Comparison of ENCODE assay signal across 8 mouse cellular contexts in the genomic region with DNA sequence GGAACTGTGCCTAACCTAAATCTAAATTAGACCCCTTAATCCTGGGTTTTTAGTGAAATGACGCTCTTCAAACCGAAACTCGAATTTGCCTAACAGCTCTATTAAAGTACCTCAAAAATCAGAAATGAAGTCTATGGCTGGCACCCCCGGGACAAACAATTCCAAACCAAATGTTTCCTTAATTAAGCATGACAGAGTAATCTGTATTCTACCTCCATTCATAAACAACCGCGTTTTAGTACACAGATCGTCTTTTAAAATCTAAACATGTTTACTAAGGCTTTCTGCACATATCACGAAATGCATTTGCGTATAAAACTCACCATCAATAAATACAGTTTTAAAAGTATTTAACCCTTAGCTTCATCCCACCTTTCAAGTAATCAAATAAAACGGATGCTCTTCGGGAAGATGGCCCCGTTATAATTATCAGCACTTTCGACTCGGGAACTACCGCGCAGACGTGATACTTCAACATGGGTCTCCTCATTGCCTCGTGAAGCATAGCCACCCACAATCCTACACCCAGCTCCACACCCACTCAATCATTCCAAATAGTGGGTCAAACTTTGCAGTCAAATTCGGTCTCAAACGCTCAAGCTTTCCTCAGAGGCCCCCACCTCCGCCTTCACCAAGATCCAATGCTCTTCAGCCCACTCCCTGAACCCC. TPM values are rescaled to one million over a fixed set of nuclear protein-coding genes. Genes with fewer than 3 reads are reported as not detected.
DNase-seq lines count a peak whose midpoint lies in the region; ATAC-seq and TF ChIP-seq lines count a peak whose summit lies in the region.

No protein-coding gene starts in this region.

- TF ChIP-seq CTCF in CH12.LX (conservative IDR thresholded peaks at IDR 0.05 in 1 of 2, IDR thresholded peaks at IDR 0.05 in 1 of 2; ENCODE audit: low read depth in 2 of 2, low read length in 2 of 2): no peak

- no peak for TF ChIP-seq POLR2A in CH12.LX (IDR thresholded peaks at IDR 0.05; ENCODE audit: low read depth, low read length)

- WGBS in heart, embryonic 12.5 days: 2% methylated on average over 21 of the region's 21 CpGs
- 3% methylated on average over 21 of the region's 21 CpGs for WGBS in embryonic facial prominence, embryonic 14.5 days
- 3% methylated on average over 21 of the region's 21 CpGs for WGBS in limb, embryonic 11.5 days
- 3% methylated on average over 21 of the region's 21 CpGs for WGBS in neural tube, embryonic 15.5 days

- intact Hi-C loops in left cerebral cortex, postnatal 36 days (cut with DNase I): loop anchor here (2.0 kb wide), 1 partner anchor 74 kb away; the partner anchor contains the start of gene Zfp260

- H3K4me3 ChIP-seq in heart, embryonic 12.5 days: peak overlapping the region; percentile 87
- H3K4me3 ChIP-seq in CH12.LX (replicated peaks in 1 of 3; ENCODE audit: low read depth in 2 of 3, low read length in 2 of 3, poor library complexity in 1 of 3): peak overlapping the region; percentile 86 to 98 (median 94)
- peak overlapping the region; percentile 84 for H3K4me3 ChIP-seq in embryonic facial prominence, embryonic 14.5 days (ENCODE audit: low read depth, low read length)
- peak overlapping the region; percentile 67 for H3K4me3 ChIP-seq in limb, embryonic 11.5 days (ENCODE audit: low read depth, low read length)
- H3K4me3 ChIP-seq in neural tube, embryonic 15.5 days (replicated peaks): peak overlapping the region; percentile 73

- H3K27me3 ChIP-seq in heart, embryonic 12.5 days (replicated peaks): no peaks in the 10 kb centered on the region
- no peaks in the 10 kb centered on the region for H3K27me3 ChIP-seq in CH12.LX (replicated peaks)
- H3K27me3 ChIP-seq in embryonic facial prominence, embryonic 14.5 days (replicated peaks; ENCODE audit: control insufficient read depth, insufficient read depth, low read length): no peaks in the 10 kb centered on the region
- no peaks in the 10 kb centered on the region for H3K27me3 ChIP-seq in limb, embryonic 11.5 days (ENCODE audit: control insufficient read depth, insufficient read depth, low read length)
- H3K27me3 ChIP-seq in neural tube, embryonic 15.5 days (replicated peaks): no peaks in the 10 kb centered on the region

- peaks cover 39% of the 10 kb centered on the region for H3K36me3 ChIP-seq in heart, embryonic 12.5 days
- H3K36me3 ChIP-seq in CH12.LX (replicated peaks in 1 of 2; ENCODE audit: control insufficient read depth in 1 of 2, insufficient read depth in 1 of 2, low read length in 1 of 2): peaks cover 15 to 44% of the 10 kb centered on the region in 2 experiments
- H3K36me3 ChIP-seq in embryonic facial prominence, embryonic 14.5 days (ENCODE audit: control insufficient read depth, insufficient read depth, low read length): peaks cover 35% of the 10 kb centered on the region
- peaks cover 26% of the 10 kb centered on the region for H3K36me3 ChIP-seq in limb, embryonic 11.5 days (ENCODE audit: control insufficient read depth, insufficient read depth, low read length)
- peaks cover 33% of the 10 kb centered on the region for H3K36me3 ChIP-seq in neural tube, embryonic 15.5 days

- in situ Hi-C loops in CH12.LX (cut with MboI; ENCODE audit: low pct_ligation_motif_present, low pct_unique_long_range_greater_than_20kb, low sequenced_read_pairs): no loop called here

- dilution Hi-C loops in CH12.LX (cut with MboI; ENCODE audit: extremely low pct_ligation_motif_present, extremely low pct_unique_long_range_greater_than_20kb, low sequenced_read_pairs): no loop called here

- TF ChIP-seq RAD21 in CH12.LX (IDR thresholded peaks at IDR 0.05; ENCODE audit: low read depth, low read length): no peak

- TF ChIP-seq EP300 in CH12.LX (IDR thresholded peaks at IDR 0.05; ENCODE audit: low read length): no peak

- ATAC-seq in heart, embryonic 12.5 days (ENCODE audit: insufficient number of reproducible peaks, low FRiP score): peak; percentile 22
- peak; percentile 28 for ATAC-seq in embryonic facial prominence, embryonic 14.5 days (ENCODE audit: low read depth)
- ATAC-seq in limb, embryonic 11.5 days (ENCODE audit: insufficient number of reproducible peaks, low FRiP score, low TSS enrichment, low read depth): peak; percentile 37; the same call in 1 of the 2 replicates
- peak; percentile 33 for ATAC-seq in neural tube, embryonic 15.5 days (ENCODE audit: low FRiP score)

- peak overlapping the region; percentile 94 for H3K9ac ChIP-seq in heart, embryonic 12.5 days
- peak overlapping the region; percentile 92 for H3K9ac ChIP-seq in CH12.LX (ENCODE audit: insufficient read depth, low read depth)
- H3K9ac ChIP-seq in embryonic facial prominence, embryonic 14.5 days (ENCODE audit: low read depth, low read length): peak overlapping the region; percentile 84
- H3K9ac ChIP-seq in limb, embryonic 11.5 days (ENCODE audit: low read length): peak overlapping the region; percentile 95
- H3K9ac ChIP-seq in neural tube, embryonic 15.5 days (replicated peaks): peak overlapping the region; percentile 80

- H3K4me1 ChIP-seq in heart, embryonic 12.5 days (replicated peaks): peaks cover 22% of the 10 kb centered on the region
- H3K4me1 ChIP-seq in CH12.LX (ENCODE audit: control insufficient read depth in 1 of 2, insufficient read depth in 2 of 2): peaks cover 6 to 16% of the 10 kb centered on the region in 2 experiments
- H3K4me1 ChIP-seq in embryonic facial prominence, embryonic 14.5 days (ENCODE audit: control insufficient read depth, insufficient read depth, low read length): peaks cover 4% of the 10 kb centered on the region; the same call in 1 of the 2 replicates
- no peaks in the 10 kb centered on the region for H3K4me1 ChIP-seq in limb, embryonic 11.5 days (ENCODE audit: control insufficient read depth, insufficient read depth, low read length)
- peaks cover 33% of the 10 kb centered on the region for H3K4me1 ChIP-seq in neural tube, embryonic 15.5 days

- peak overlapping the region; percentile 94 for H3K27ac ChIP-seq in heart, embryonic 12.5 days (ENCODE audit: poor library complexity, severe bottlenecking)
- peak overlapping the region; percentile 25; the same call in 1 of the 2 replicates for H3K27ac ChIP-seq in CH12.LX (ENCODE audit: insufficient read depth, low read depth)
- H3K27ac ChIP-seq in embryonic facial prominence, embryonic 14.5 days (replicated peaks; ENCODE audit: low read depth, low read length): peak overlapping the region; percentile 95
- peak overlapping the region; percentile 81 for H3K27ac ChIP-seq in limb, embryonic 11.5 days (replicated peaks; ENCODE audit: low read depth, low read length)
- peak overlapping the region; percentile 95 for H3K27ac ChIP-seq in neural tube, embryonic 15.5 days (replicated peaks)

- H3K4me2 ChIP-seq in heart, embryonic 12.5 days: peak overlapping the region; percentile 69
- H3K4me2 ChIP-seq in CH12.LX (ENCODE audit: insufficient read depth, low read depth, poor library complexity, severe bottlenecking): peak overlapping the region; percentile 76
- peak overlapping the region; percentile 73 for H3K4me2 ChIP-seq in embryonic facial prominence, embryonic 14.5 days (ENCODE audit: low read depth, low read length)
- peak overlapping the region; percentile 66 for H3K4me2 ChIP-seq in limb, embryonic 11.5 days (ENCODE audit: low read depth, severe bottlenecking)
- peak overlapping the region; percentile 53 for H3K4me2 ChIP-seq in neural tube, embryonic 15.5 days

- H3K79me2 ChIP-seq in CH12.LX (replicated peaks; ENCODE audit: control insufficient read depth, extremely low read depth, insufficient read depth, poor library complexity, severe bottlenecking): peaks cover 53% of the 10 kb centered on the region

- no peak for DNase-seq in heart, adult 8-10 months (ENCODE audit: low spot score)
- DNase-seq in CH12.LX (ENCODE audit: extremely low read depth): peak; percentile 35
- DNase-seq in embryonic facial prominence, embryonic 14.5 days (ENCODE audit: low spot score): peak; percentile 43
- DNase-seq in limb, embryonic 11.5 days (ENCODE audit: low spot score): no peak
- DNase-seq in right cerebral cortex, adult 2 months (ENCODE audit: low spot score in 2 of 2): no peak
- DNase-seq in left cerebral cortex, postnatal 36 days (ENCODE audit: low spot score in 2 of 2): no peak

- H3K9me3 ChIP-seq in heart, embryonic 12.5 days (replicated peaks): peaks cover 11% of the 10 kb centered on the region
- peaks cover 33% of the 10 kb centered on the region for H3K9me3 ChIP-seq in CH12.LX (replicated peaks; ENCODE audit: low read length)
- peaks cover 38% of the 10 kb centered on the region for H3K9me3 ChIP-seq in embryonic facial prominence, embryonic 14.5 days (ENCODE audit: control insufficient read depth, low read length)
- H3K9me3 ChIP-seq in limb, embryonic 11.5 days (ENCODE audit: control insufficient read depth, low read length): peaks cover 24% of the 10 kb centered on the region
- no peaks in the 10 kb centered on the region for H3K9me3 ChIP-seq in neural tube, embryonic 15.5 days (replicated peaks)

RNA-seq across cellular contexts. Expression of gene Zfp146, which starts 0.5 kb away (rescaled TPM):
- polyA plus RNA-seq in heart, embryonic 12.5 days (2016; fragmentation: Nextera tagmentation; extraction: Ambion mirVana): 10.5 TPM in 2 replicates
- 10 to 100 TPM; 23.2 to 33.8 (median 28.1) TPM for total RNA-seq in heart, adult 8-10 months (2022)
- total RNA-seq in CH12.LX (2012; rRNA removed): 43.1 and 45.1 TPM in 2 replicates
- total RNA-seq in CH12.LX (2014; rRNA removed): 44.5 and 45.0 TPM in 2 replicates
- polyA plus RNA-seq in CH12.LX (2012; ENCODE audit: insufficient read length, low read depth): 42.0 and 47.8 TPM in 2 replicates
- polyA plus RNA-seq in embryonic facial prominence, embryonic 14.5 days (2014; fragmentation: Nextera tagmentation; extraction: Ambion mirVana): 18.1 and 18.4 TPM in 2 replicates
- 14.6 and 18.7 TPM in 2 replicates for polyA plus RNA-seq in limb, embryonic 11.5 days (2014; fragmentation: Nextera tagmentation; extraction: Ambion mirVana)
- polyA plus RNA-seq in neural tube, embryonic 15.5 days (2015; fragmentation: Nextera tagmentation; extraction: Ambion mirVana): 11.3 and 12.4 TPM in 2 replicates
- 10 to 100 TPM; 40.5 to 48.3 TPM for total RNA-seq in left cerebral cortex, postnatal 36 days (2021)

RNA-seq across cellular contexts. Expression of gene Cox7a1, which starts 14.9 kb away (rescaled TPM):
- 300 and 306 TPM in 2 replicates for polyA plus RNA-seq in heart, embryonic 12.5 days (2016; fragmentation: Nextera tagmentation; extraction: Ambion mirVana)
- 1,000 to 10,000 TPM; 3,196 to 3,318 (median 3,289) TPM for total RNA-seq in heart, adult 8-10 months (2022)
- total RNA-seq in CH12.LX (2012; rRNA removed) (5.5 and 14.0 TPM in 2 replicates), CH12.LX (2014; rRNA removed) (9.9 and 15.2 TPM in 2 replicates)
- polyA plus RNA-seq in CH12.LX (2012; ENCODE audit: insufficient read length, low read depth): 1.6 and 4.2 TPM in 2 replicates
- 7.4 and 17.0 TPM in 2 replicates for polyA plus RNA-seq in embryonic facial prominence, embryonic 14.5 days (2014; fragmentation: Nextera tagmentation; extraction: Ambion mirVana)
- 2.3 and 2.9 TPM in 2 replicates for polyA plus RNA-seq in limb, embryonic 11.5 days (2014; fragmentation: Nextera tagmentation; extraction: Ambion mirVana)
- polyA plus RNA-seq in neural tube, embryonic 15.5 days (2015; fragmentation: Nextera tagmentation; extraction: Ambion mirVana): 5.7 and 5.9 TPM in 2 replicates
- 1 to 10 TPM; 5.8 to 6.0 TPM for total RNA-seq in left cerebral cortex, postnatal 36 days (2021)

RNA-seq across cellular contexts. Expression of gene Capns1, which starts 29.6 kb away (rescaled TPM):
- polyA plus RNA-seq in heart, embryonic 12.5 days (2016; fragmentation: Nextera tagmentation; extraction: Ambion mirVana): 77.0 and 83.4 TPM in 2 replicates
- total RNA-seq in heart, adult 8-10 months (2022): 100 to 1,000 TPM; 287 to 304 (median 297) TPM
- total RNA-seq in CH12.LX (2012; rRNA removed): 85.8 and 101 TPM in 2 replicates
- 207 and 219 TPM in 2 replicates for total RNA-seq in CH12.LX (2014; rRNA removed)
- polyA plus RNA-seq in CH12.LX (2012; ENCODE audit: insufficient read length, low read depth): 218 and 233 TPM in 2 replicates
- polyA plus RNA-seq in embryonic facial prominence, embryonic 14.5 days (2014; fragmentation: Nextera tagmentation; extraction: Ambion mirVana): 96.4 and 107 TPM in 2 replicates
- 53.1 and 53.7 TPM in 2 replicates for polyA plus RNA-seq in limb, embryonic 11.5 days (2014; fragmentation: Nextera tagmentation; extraction: Ambion mirVana)
- 88.7 and 88.9 TPM in 2 replicates for polyA plus RNA-seq in neural tube, embryonic 15.5 days (2015; fragmentation: Nextera tagmentation; extraction: Ambion mirVana)
- 100 to 1,000 TPM; 175 to 181 TPM for total RNA-seq in left cerebral cortex, postnatal 36 days (2021)

RNA-seq across cellular contexts. Expression of gene Zfp382, which starts 47.3 kb away (rescaled TPM):
- polyA plus RNA-seq in heart, embryonic 12.5 days (2016; fragmentation: Nextera tagmentation; extraction: Ambion mirVana): 11.6 TPM in 2 replicates
- 1 to 10 TPM; 1.5 to 4.3 (median 2.1) TPM for total RNA-seq in heart, adult 8-10 months (2022)
- 4.7 and 5.7 TPM in 2 replicates for total RNA-seq in CH12.LX (2012; rRNA removed)
- 3.9 and 4.7 TPM in 2 replicates for total RNA-seq in CH12.LX (2014; rRNA removed)
- 2.1 and 3.3 TPM in 2 replicates for polyA plus RNA-seq in CH12.LX (2012; ENCODE audit: insufficient read length, low read depth)
- 5.8 and 6.5 TPM in 2 replicates for polyA plus RNA-seq in embryonic facial prominence, embryonic 14.5 days (2014; fragmentation: Nextera tagmentation; extraction: Ambion mirVana)
- polyA plus RNA-seq in limb, embryonic 11.5 days (2014; fragmentation: Nextera tagmentation; extraction: Ambion mirVana): 6.5 and 8.6 TPM in 2 replicates
- 20.4 and 20.9 TPM in 2 replicates for polyA plus RNA-seq in neural tube, embryonic 15.5 days (2015; fragmentation: Nextera tagmentation; extraction: Ambion mirVana)
- total RNA-seq in left cerebral cortex, postnatal 36 days (2021): 10 to 100 TPM; 29.9 to 38.4 TPM

Comparison
In these comparisons a context has a peak if more than half of its experiments do, and no peak if none do; other contexts are left out.
1. H3K27ac ChIP-seq: peak in every context shown above with its lines; median percentile 95 in embryonic facial prominence, embryonic 14.5 days; 95 in neural tube, embryonic 15.5 days; 94 in heart, embryonic 12.5 days; 81 in limb, embryonic 11.5 days; 25 in CH12.LX.
2. DNase-seq: peak in CH12.LX (single experiment) and embryonic facial prominence, embryonic 14.5 days (single experiment); none in heart, adult 8-10 months (single experiment), limb, embryonic 11.5 days (single experiment), right cerebral cortex, adult 2 months (0 of 2) and left cerebral cortex, postnatal 36 days (0 of 2).
3. RNA of gene Cox7a1, which starts 14.9 kb away (polyA plus RNA-seq): 300 to 306 TPM in heart, embryonic 12.5 days; 7.4 to 17.0 TPM in embryonic facial prominence, embryonic 14.5 days, 5.7 to 5.9 TPM in neural tube, embryonic 15.5 days, 2.3 to 2.9 TPM in limb, embryonic 11.5 days and 1.6 to 4.2 TPM in CH12.LX; every median in the first group is over 10 times any median in the second.
4. Peak in every context shown above with its lines, with median percentiles within 50 percentile points of each other: ATAC-seq, H3K4me2 ChIP-seq, H3K4me3 ChIP-seq and H3K9ac ChIP-seq.